Mouse (Mus musculus): ENCODE measurements at regions not wholly inside any gene's neighbourhood (a gene's known extent, or its start where the extent isn't known, plus 50 kb on each side); places are given as distances from the start of the nearest gene placed in this dataset.

DNA sequence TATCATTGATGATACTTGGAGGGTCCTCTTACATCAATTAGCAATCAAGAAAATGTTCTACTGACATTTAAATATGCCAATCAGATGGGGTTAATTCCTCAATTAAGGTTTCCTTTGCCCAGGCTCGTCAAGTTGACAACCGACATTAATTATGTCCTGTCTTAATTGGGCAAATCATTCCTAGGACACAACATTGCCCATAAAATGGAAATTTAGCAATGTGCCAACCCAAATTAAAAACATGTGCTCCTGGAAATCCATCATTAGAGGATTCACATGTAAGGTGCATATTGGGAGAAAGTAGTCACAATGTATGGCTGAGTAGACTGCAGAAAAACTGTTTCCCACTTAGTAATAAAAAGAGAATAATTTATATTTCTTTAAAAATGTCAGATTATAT, 483.6 kb upstream of the B430305J03Rik start:
- DNase-seq, result no peak

- DNase-seq, result no peak
Measured at GRCm38 (mm10) chr3:61846703-61847102, 481.0 kb upstream of the B430305J03Rik start.

DNA sequence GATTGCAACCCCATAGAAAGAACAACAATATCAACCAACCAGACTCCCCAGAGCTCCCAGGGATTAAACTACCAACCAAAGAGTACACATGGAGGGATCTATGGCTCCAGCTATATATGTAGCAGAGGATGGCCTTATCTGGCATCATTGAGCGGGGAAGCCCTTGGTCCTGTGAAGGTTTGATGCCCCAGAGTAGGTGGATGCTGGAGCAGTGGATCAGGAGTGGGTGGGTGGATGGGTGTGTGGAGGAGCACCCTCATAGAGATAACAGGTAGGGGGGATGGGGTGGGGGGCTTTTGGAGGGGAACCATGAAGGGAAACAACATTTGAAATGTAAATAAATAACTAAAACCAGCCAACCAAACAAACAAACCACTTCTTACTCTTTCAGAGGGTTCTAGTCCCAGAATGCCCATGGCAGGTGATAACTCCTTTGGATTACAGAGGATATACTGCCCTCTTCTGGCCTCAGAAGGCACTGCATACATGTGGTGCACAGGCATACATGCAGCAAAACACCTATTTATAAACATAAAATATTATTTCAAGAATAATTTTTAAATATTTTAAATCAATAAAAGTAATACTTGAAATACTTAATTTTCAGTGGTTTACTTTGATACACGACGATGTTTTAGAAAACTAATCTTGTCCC, 473.7 kb upstream of the B430305J03Rik start:
- peak; percentile 4 for DNase-seq

DNA sequence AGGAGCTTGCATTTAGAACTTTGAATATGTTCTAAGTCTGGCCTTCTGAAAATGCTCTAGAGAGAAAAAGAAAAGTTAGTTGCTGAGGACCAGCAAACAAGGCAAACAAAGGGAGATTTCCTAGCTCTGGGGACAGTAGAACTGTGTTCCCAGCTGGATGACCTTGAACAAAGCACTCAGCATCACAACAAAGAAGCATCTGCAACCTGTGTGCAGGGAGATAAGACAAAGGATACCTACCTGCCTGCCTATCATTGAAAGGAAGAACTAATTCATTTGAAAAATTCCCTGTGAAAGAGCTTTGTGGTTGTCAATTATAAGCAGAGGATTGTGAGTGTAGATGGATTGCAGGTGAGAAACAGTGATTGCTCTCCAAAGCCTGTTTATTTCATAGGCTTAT, 451.1 kb upstream of the B430305J03Rik start:
- no peak for DNase-seq

GRCm38 (mm10) chr3:61796021-61796420, 430.3 kb upstream of the B430305J03Rik start:
- DNase-seq, result no peak

DNA sequence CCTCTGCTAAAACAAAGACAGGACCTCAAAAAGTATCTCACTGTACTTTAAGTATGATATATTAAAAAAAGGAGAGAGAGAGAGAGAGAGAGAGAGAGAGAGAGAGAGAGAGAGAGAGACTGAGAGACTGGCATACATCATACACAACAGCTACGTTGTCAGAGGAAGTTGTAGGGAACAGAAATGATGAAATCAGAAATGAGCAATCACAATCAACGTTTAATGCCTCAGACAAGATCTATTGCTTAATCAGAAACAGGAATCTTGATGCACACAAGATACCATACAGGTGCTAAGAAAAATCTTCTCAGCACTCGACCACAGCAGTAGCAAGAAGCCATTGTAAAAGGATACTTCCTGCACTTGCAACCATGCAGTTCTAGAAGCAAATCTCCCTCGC, 424.9 kb upstream of the B430305J03Rik start:
- DNase-seq, result no peak
